Mouse (Mus musculus): ENCODE results near the gene Cdh20.
"Not testable (repeated sequence)": the region's sequence is repeated elsewhere in the genome, so short reads cannot be mapped to it uniquely, and the experiment has no call there.

Gene Cdh20

DNA sequence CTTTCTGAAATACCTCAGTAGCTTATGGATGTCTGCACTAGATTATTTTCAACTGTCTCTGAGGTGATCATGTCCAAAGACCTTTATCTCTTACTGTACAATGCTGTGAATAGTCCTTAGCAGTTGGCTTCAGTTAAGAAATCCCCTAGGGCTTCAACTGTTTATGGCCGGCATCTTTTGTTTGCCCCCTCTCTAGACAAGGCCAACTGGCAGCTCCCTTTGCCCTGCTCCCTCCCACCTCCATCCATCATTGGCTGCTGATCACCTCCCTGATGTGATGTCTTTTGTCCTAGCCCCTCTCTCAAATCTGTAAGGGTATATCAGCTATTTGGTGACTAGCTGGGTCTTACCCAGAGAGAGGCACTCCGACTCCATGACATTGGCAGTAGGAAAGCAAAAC is 148.2 kb downstream of the Cdh20 start:
- DNase-seq (ENCODE audit: low spot score) = no peak

DNA sequence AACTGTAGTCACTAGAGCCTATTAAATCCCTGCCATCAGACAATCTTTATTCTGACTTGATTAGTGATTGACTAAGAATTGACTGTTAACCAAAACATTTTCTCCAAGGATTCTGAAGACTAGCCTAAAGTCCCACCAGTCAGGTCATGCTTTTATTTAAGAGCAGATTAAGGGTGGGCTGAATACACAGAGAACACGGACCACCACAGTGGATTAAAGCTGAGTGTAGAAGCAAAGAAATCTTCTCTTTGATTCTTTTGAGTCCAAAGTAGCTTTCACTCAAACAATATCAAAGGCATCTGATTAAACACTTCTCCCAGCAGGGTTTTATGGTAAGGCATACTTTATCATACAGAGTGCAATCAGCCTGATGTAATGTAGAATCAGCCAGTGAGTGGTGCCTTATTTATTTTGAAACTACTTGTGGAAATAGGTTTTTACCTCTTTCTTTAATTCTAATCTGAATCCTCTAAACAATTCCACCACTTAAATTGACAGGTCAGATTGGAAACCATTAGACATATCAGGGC is 149.0 kb downstream of the Cdh20 start:
- no peak for DNase-seq (ENCODE audit: low spot score)

DNA sequence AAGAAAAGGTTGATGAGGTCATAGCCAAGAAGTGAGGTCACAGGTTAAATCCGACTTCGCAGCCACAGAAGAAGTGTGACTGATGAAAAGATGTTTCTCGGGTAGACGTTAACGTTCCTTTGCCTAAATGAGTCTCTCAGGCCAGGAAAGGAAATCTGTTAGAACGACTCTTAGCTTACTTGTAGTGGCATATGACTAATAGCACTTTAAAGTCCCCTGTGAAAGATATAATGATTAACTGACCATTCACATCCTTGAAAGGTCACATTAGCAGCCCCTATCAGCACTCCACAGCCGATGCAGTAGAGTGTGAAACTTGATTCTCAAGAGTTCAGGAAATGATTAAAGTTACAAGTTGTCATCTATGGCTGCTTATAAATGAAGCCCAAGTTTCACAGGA is 164.7 kb downstream of the Cdh20 start:
- DNase-seq (ENCODE audit: low spot score) = no peak

DNA sequence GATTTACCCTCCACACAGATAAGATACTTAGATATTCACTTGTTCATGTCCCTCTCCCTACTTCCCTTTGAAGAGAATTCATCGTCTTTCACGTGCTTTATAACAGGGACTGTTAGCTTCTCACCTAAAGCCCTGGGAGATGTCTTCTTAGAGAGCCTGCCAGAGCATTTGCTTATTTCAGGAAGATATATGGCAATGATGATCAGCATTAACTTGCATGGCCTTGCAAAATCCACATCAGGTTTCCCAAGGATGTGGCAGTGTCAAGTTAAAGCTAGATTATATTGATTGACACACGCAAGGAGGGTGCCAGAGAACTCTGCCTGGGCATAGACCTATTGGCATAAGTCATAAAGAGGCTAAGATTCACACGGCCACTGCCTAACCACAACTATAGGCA is 168.6 kb downstream of the Cdh20 start:
- no peak for DNase-seq (ENCODE audit: low spot score)

DNA sequence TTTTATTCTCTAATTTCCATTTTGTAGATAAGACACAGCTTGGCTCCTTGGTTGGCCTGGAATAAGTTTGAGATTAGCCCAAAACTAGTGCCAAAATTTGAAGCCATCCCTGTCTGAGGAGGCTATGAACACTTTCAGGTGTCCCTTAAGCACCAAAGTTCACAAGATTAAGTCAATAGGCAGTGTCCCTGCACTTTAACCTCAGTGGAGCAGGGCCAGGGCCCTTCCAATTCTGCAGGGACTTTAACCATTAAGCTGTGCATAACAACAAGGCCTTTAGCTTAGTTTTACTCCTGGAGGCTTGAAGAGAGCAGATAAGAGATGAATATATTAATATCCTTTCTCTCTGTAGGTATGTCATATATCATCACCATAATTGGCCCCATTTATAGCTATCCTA is 170.8 kb downstream of the Cdh20 start:
- DNase-seq (ENCODE audit: low spot score) = no peak

DNA sequence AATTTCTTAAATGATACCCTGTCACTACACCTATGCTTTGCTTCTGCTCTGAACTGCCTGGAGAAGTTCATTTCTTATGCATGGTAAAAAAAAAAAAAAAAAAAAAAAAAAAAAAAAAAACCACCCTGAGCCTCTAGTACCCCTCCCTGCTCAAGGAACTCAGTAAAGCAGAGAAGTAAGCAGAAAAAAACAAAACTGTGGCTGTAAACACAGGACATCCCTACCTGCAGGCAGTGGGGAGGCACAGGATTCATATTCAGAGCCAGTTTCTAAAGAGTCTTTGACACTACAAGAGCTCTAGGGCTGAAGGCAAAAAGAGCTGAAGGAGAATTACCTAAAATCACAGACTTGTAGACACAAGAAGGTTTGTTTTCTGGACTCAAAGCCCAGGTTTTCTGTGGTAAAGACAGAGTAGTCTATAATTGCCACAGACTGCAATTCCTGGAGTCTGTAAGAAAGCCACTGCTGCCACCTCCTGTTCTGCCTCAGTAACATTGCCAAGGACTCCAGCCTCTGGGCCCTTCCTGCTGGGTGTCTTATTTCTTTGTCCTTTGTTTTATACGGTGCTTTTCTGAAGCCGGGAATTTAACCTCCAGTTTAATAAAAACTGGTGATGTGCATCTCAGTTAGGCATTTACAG is 176.3 kb downstream of the Cdh20 start:
- DNase-seq (ENCODE audit: low spot score) = no peak

DNA sequence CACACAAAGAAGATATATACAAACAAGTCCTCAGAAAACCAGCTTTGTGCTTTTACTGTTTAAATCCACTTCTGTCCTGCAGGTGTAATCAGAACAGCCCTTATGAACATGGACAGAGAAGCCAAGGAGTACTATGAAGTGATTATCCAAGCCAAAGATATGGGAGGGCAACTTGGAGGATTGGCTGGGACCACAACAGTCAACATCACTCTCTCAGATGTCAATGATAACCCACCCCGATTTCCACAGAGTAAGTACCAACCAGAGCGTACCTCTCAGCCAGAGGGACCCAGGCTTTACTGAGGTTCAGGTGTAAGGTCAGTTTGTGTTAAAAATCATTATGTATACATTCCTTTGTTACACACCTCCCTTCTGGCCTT is 176.8 kb downstream of the Cdh20 start:
- DNase-seq (ENCODE audit: low spot score) = no peak

DNA sequence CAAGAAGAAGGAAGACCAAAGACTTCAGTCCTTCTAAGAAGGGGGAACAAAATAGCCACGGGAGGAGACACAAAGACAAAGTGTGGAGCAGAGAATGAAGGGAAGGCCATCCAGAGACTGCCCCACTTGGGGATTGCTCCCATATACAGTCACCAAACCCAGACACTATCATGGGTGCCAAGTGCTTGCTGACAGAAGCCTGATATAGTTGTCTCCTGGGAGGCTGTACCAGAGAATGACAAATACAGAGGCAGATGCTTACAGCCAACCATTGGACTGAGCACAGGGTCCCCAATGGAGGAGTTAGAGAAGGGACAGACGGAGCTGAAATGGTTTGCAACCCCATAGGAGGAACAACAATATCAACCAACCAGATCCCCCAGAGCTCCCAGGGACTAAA is 181.3 kb downstream of the Cdh20 start:
- not testable (repeated sequence) for DNase-seq (ENCODE audit: low spot score)

DNA sequence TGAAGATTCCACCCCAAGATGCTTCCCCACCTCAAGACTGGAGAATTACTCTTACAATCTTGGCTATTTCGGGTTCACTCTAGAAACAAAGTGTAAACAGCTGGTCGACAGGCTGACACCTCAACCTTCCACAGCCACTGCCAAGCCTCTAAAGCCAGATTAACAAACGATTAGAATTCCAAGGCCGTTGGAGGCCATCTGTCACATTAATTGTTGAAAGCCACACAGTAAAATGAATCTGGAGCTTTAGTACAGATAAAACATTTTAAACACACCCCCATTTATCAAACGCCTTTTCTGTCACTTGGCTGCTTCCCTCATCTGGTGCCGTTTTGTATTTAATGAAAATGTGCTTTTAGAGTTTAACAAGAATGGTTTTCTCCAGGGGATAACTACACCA is 188.7 kb downstream of the Cdh20 start:
- DNase-seq (ENCODE audit: low spot score) = no peak

DNA sequence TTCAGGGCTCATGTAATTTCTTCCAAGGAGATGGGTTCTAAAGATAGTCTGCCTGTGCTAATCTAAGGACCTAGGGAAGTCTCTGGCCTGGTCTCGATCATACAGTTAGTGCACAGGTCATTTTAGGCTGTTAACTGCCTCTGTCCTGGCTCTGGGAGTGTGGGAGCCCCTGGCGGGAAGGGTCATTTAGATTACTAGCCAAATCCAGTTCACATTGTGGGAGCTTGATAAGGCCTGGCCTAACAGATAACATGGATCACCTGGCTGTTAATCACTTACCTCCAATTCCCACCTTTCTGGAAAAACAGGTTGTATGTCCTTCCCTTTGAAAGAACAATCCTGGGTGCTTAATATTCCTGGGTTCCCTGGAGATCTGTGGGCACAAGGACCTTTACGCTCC is 193.3 kb downstream of the Cdh20 start:
- DNase-seq (ENCODE audit: low spot score) = no peak

DNA sequence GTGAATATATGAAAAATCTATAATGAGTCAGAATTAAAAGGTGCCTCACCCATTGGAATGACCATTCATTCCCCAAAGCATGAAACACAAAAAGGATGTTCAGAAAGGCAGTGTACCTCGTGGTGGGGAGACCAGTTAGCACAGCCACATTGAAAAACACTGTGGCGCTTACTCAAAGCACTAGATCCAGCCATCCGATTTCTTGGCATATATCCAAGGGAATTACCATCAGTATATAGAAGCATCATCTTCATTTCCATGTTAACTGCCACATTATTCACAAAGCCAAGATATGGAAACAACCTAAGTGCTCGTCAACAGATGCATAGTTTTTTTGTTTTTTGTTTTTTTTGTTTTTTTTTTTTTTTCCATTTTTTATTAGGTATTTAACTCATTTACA is 193.9 kb downstream of the Cdh20 start:
- no peak for DNase-seq (ENCODE audit: low spot score)

DNA sequence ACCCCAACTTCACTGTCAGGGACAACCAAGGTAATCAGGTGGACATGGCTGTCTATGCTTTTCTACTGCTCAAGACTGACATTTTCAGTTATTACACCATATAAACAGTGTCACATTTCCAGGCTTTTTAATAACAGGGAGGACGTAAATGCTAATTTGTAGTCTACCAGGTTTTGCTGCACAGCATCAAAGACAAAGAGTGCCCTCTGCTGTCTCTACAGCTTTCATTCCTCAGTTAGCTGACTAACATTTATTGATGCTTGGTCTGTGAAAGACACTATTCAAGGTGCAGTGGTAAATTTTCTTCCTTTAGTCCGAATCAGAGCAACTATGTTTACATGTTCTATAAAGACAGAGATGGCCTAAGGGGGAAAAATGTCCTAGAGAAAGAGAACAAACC is 210.7 kb downstream of the Cdh20 start:
- no peak for DNase-seq (ENCODE audit: low spot score)

DNA sequence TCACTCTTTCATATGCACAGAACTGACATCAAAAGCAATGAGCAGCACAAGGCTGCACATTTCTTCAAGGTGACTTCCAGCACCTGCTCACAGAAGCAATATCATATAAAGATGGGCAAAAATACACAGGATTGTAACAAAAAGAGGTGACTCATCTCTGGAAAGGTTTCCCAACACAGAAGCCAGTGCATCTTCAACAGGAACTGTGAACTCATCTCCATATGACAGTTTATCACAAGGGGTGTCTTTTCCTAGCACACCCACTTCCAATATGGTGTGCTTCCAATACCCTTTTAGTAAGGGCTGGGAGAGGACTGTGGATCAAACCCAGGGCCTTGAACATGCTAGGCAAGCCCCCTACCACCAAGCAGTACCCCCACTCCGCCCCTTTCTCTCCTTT is 211.9 kb downstream of the Cdh20 start:
- DNase-seq (ENCODE audit: low spot score) = no peak

DNA sequence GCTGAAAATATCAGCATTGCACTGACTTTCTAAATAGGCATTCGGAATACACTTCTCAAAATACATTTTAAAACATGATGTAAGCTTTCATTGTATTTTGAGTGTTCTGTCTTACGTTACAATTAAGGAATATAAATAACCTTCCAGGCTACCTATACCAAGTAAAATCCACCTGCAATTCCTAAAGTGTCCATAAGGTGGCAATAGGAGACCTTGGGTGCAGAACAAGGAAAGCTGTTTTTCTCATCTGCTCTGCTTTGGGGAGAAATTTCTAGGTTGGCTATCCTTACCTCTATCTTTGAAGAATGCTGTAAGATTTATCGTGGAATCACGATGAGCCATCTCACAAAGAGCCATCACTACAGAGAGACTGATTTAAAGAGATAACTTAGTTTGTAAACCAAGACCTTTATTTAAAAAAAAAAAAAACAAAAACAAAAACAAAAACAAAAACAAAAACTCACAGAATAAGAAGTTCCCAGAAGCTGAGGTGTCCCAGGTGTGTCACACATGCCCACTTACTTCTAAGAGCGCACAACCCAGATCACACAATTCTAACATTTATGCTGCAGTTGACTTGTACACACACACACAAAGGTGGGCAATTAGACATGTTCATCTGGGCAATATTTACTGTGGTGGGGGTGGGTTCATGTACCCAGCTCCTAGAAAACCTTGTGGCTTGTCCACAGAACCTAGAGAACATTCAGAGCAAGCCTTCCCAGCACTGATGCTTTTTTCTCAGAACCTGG is 218.1 kb downstream of the Cdh20 start:
- no peak for DNase-seq (ENCODE audit: low spot score)

DNA sequence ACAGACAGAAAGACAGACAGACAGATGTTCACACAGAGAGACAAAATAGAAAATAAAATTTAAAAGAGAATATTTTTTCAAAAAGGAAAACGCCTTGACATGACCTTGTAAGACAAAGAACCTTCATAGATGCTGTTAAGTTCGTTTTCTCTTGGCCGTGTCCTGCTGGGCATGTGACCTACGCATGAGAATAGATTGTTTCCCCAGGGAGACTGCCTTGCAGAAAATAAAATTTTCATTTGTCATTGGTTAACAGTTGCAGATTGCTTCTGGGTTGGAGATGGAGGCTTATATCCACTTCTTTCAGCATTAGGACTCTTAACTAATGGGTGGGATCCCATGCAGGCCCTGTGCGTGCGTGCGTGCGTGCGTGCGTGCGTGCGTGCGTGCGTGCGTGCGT is 219.2 kb downstream of the Cdh20 start:
- no peak for DNase-seq (ENCODE audit: low spot score)

DNA sequence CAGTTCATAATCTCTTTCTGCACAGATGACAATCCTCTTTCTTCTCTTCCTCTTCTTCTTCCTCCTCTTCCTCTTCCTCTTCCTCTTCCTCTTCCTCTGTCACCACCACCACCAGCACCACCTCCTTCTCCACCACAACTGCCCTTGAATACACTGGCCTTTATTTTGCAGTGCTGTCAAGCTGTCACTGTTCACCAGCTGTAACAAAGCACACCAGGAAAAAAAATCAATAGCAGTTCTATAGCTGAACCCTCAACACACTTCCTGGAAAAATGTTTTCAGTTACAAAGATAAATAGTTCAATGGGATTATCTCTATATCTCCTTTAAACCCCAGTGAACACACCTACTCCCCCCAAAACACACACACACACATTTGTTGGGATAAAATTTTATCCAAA is 224.1 kb downstream of the Cdh20 start:
- no peak for DNase-seq (ENCODE audit: low spot score)

DNA sequence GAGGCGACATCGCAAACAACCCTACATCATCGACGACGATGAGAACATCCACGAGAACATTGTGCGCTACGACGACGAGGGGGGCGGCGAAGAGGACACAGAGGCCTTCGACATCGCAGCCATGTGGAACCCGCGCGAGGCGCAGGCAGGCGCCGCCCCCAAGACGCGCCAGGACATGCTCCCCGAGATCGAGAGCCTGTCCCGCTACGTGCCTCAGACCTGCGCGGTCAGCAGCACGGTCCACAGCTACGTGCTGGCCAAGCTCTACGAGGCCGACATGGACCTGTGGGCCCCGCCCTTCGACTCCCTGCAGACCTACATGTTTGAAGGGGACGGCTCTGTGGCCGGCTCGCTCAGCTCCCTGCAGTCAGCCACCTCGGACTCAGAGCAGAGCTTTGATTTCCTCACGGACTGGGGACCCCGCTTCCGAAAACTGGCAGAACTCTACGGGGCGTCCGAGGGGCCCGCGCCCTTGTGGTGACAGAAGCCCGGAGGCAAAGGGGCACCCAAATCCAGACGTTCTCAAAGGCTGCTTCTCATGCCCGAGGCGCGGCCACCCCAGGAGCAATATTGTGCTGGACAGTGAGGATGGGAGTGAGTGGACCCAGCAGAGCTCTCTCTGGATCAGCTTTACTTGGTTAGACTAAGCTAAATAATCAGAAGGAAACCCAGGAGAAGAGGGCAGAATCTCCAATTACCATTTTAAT is 225.7 kb downstream of the Cdh20 start:
- DNase-seq (ENCODE audit: low spot score) = no peak

DNA sequence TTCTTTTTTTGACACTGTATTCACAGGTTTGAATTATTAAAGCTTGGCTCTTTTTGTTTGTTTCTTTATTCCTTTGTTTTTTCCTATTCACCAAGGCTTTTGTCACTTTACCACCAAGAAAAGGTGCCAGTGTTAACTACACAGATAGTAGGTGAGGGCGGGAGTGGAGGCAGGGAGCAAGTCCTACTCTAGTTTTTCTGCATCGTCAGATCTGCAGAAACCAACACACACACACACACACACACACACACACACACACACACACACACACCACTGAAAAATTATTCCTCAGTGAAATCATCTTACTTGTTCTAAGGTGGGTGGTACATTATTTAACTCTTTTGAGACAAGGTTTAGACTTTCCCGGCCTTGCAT is 226.3 kb downstream of the Cdh20 start:
- DNase-seq (ENCODE audit: low spot score) = no peak

DNA sequence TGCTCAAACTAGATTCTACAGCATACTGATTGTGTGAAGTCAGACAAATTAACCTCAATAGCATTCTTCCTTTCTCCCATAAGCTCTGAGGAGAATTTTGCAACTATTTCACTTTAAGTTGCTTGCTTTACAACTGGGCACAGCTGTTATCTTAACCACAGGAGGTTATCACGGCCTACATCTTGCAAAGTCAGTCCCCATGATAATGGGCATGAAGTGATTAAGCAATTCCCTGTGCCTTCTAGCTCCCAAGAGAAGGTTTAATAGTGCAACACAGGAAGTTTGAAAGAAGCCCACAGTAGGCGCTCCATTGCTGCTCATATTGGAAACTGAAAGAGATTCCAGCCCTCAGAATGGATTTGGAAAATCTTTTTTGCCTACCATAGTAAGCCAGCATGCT is 229.5 kb downstream of the Cdh20 start:
- DNase-seq (ENCODE audit: low spot score) = no peak

DNA sequence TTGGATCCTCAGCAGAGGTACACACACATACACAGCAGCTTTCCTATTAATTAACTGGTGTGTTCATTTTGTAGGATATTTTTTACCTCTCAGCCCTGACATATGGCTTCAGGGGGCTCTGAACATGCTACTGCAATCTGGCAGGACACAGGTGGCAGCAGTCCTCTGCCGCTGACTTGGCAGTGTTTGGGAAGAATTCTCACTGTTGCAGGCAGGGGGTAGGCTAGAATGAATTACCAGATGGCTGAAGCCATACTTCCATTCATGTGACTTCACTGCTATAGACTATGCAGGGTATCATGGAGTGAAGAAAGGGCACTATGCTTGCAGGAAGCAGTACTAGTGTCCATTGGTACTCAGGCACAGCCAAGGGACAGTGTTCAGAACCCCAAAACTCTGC is 233.8 kb downstream of the Cdh20 start:
- no peak for DNase-seq (ENCODE audit: low spot score)

DNA sequence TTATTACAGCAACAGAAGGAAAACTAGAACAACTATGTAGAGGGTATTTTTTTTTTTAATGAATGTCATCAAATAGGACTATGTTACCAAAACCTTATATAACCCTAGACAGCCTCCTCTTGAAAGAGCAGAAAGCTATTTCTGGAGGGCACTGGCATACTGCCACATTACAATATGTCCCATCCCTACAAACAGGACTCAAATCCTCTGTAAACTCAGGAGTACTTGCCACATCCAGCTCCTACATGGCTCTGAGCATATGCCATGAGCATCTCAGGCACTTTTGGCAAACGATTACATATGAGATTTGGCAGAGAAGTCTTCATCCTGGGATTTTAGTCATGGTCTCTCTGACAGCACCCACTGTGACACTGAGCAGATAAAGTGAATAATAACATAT is 235.5 kb downstream of the Cdh20 start:
- DNase-seq (ENCODE audit: low spot score) = no peak

DNA sequence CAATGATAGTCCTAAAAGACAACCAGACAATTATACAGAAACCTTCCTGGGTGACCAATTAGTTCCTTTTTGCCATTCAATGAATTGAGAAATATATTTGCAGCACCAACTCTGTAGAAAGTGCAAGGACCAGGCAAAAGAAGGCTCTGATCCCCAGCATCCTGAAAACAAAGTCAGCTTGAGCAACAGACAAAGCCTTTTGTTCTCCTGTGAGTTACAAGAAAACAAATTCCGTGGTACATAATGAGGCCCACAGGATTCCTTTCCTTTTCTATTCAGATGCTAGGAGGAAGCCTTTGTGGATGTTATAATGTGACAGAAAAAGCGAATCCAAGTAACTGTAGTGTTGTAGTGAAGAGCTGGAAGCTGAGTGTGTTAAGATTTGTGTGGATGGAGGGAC is 244.3 kb downstream of the Cdh20 start:
- no peak for DNase-seq (ENCODE audit: low spot score)

DNA sequence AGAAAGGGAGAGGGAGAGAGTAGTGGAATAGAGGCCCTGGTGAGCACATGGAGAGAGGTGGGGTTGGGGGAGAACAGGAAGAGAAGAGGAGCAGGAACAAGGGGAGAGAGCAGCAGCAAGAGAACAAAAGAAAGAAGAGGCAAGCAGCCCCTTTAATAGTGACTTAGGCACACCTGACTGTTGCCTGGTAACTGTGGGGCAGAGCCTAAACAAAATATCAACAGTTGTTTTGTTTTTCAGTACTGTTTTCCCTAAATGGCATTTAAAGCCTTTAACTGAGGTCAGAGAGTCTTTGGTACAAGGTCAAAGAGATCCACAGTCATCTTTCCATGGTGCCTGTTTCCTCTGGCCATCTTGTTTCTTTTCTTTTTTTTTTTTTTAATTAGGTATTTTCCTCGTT is 245.0 kb downstream of the Cdh20 start:
- no peak for DNase-seq (ENCODE audit: low spot score)
